Mouse (Mus musculus) liver, adult 2 months (tissue): ENCODE data around the gene Dync2h1. TPM values are rescaled to one million over a fixed set of nuclear protein-coding genes. Genes with fewer than 3 reads are reported as not detected.
A peak's percentile ranks its signal among the peaks of the same experiment; 100 is the strongest.

Source experiments
- DNase-seq: peaks from one replicate; pipeline ENCODE4 v3.0.0-alpha.2; 2011; ENCODE audit warnings: low read depth, low spot score; ENCODE audit errors: extremely low read depth
- H3K27ac ChIP-seq: fragments of 200-500 bp; replicated peaks from 2 replicates; pipeline ENCODE4 v1.5.1; 2012; ENCODE audit warnings: low read depth, mild to moderate bottlenecking, control low read depth, inconsistent platforms, low read length; ENCODE audit not compliant: insufficient read depth
- H3K27me3 ChIP-seq: fragments of 200-500 bp; 2 replicates; pipeline ENCODE4 v1.6.1; 2012; ENCODE audit warnings: mild to moderate bottlenecking, moderate library complexity, low read length, inconsistent platforms; ENCODE audit not compliant: control insufficient read depth, insufficient read depth
- H3K36me3 ChIP-seq: fragments of 200-500 bp; 2 replicates; pipeline ENCODE4 v1.6.1; 2012; ENCODE audit warnings: low read length, inconsistent platforms; ENCODE audit not compliant: control insufficient read depth, insufficient read depth
- H3K4me1 ChIP-seq: fragments of 200-500 bp; 2 replicates; pipeline ENCODE4 v1.6.1; 2011; ENCODE audit warnings: low read length; ENCODE audit not compliant: control insufficient read depth, insufficient read depth
- H3K4me3 ChIP-seq: fragments of 200-500 bp; 2 replicates; pipeline ENCODE4 v1.5.1; 2011; ENCODE audit warnings: low read depth, mild to moderate bottlenecking, control low read depth, low read length, moderate library complexity; ENCODE audit not compliant: insufficient read depth
- H3K79me2 ChIP-seq: fragments of 200-500 bp; 2 replicates; pipeline ENCODE4 v1.6.1; 2012; ENCODE audit warnings: inconsistent platforms, mild to moderate bottlenecking, low read length, moderate library complexity; ENCODE audit not compliant: control insufficient read depth, insufficient read depth
- H3K9ac ChIP-seq: fragments of 200-500 bp; 2 replicates; pipeline ENCODE4 v1.6.1; 2012; ENCODE audit warnings: low read depth, mild to moderate bottlenecking, control low read depth, inconsistent platforms, low read length
- CTCF ChIP-seq: fragments of 200-500 bp; IDR thresholded peaks from 2 replicates; pipeline ENCODE4 v1.5.1; 2011; ENCODE audit warnings: low read depth, low read length, control low read depth
- POLR2A ChIP-seq: fragments of 200-500 bp; IDR thresholded peaks from 2 replicates; pipeline ENCODE4 v1.6.1; 2011; ENCODE audit warnings: low read length, control low read depth; ENCODE audit not compliant: insufficient read depth; ENCODE audit errors: extremely low read depth
- WGBS: fragments of 180-500 bp; shearing (Covaris S2); methylation state at CpG from one replicate; pipeline ENCODE4 v1.1.7; 2018; 5-methylcytosine and 5-hydroxymethylcytosine counted together
- polyA plus RNA-seq: library from polyadenylated mRNA; depleted of rRNA; stranded (reverse); fragments of >200 nt; gene quantifications from 2 replicates; pipeline ENCODE4 v1.2.3, GENCODE M21; 2012
- total RNA-seq: library from RNA; depleted of rRNA; stranded (reverse); fragments of >200 nt; gene quantifications from 2 replicates; pipeline ENCODE4 v1.2.3, GENCODE M21; 2014

Gene Dync2h1
- total and polyA plus RNA-seq, 2 experiments: 0.18 to 4.2 TPM

DNA sequence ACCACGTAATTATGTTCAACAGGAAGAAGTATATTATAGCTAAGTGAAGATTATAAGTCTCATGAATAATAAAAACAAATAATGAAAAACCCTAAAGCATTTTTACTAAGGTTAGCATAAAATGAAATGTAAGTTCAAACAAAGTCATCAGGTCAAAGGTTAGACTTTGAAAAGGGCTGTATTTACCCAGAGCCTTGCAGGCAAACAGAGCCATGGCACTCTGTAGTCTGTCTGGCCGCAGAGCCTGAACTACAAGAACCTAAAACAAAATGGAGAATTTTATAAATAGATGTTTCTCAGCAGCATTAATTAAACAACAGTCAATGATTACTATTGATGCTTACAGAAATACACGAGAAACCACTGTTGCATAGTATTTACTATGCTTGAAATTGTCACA is 174.5 kb downstream of the Dync2h1 start:
- Histone ChIP-seq H3K36me3 (peaks cover 2% of the 10 kb centered on the region; the same call in 1 of the 2 replicates), H3K4me1 (peaks cover 3% of the 10 kb centered on the region; the same call in 1 of the 2 replicates)
- no peak for TF ChIP-seq POLR2A
- no peak for TF ChIP-seq CTCF

DNA sequence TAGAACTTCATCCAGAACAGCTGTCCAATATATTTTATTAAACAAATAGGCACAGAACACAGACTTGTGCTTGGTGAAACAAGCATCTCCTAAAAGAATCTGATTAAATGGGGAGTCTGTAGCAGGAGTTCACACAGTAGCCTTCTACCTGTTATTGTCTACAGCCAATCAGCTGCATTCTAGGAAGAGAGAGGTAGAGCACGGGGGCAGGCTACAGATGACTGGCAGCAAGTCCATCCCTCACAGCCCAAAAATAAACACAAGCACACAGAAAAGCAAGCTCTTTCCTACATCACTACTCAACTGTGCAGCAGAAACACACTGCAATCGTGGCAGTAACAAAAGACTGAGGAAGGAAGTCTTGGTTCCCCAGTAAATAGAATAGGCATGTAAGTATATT is 189.4 kb downstream of the Dync2h1 start:
- Histone ChIP-seq H3K9ac (no peak overlapping the region), H3K36me3 (peaks cover 9% of the 10 kb centered on the region), H3K27ac (no peak overlapping the region), H3K27me3 (no peaks in the 10 kb centered on the region), H3K4me3 (no peak overlapping the region), H3K4me1 (no peaks in the 10 kb centered on the region), H3K79me2 (no peaks in the 10 kb centered on the region)
- TF ChIP-seq CTCF (no peak), POLR2A (no peak)
- WGBS: 67% methylated on average over 2 of the region's 2 CpGs
- no peak for DNase-seq

More for the DNA sequence above, 174.5 kb downstream of the Dync2h1 start:
- H3K79me2 ChIP-seq: no peaks in the 10 kb centered on the region
- H3K27me3 ChIP-seq: no peaks in the 10 kb centered on the region
- peak; percentile 77 for DNase-seq
- H3K9ac ChIP-seq: no peak overlapping the region
- no peak overlapping the region for H3K27ac ChIP-seq
- 47% methylated on average over 3 of the region's 3 CpGs for WGBS
- H3K4me3 ChIP-seq: no peak overlapping the region

DNA sequence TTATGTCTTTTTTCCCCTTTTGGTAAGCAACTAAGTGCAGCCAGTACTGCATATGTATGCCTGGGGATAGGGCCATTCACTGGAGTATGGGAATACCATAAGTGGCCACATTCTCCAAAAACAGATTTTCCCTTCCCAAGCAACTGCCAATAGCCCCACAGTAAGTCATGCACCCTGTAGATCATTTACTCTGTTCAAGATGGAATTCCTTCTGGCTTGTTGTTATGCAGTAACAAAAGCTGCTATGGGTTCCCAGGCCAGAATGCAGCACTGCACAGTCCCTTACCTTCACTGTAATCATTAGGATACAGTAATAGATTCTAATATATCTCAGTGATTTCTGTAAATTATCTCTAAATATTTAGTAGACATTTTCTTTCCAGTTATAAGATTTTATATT is 190.0 kb downstream of the Dync2h1 start:
- Histone ChIP-seq H3K27me3 (no peaks in the 10 kb centered on the region), H3K9ac (no peak overlapping the region), H3K4me3 (no peak overlapping the region), H3K27ac (no peak overlapping the region), H3K4me1 (no peaks in the 10 kb centered on the region), H3K36me3 (peaks cover 9% of the 10 kb centered on the region), H3K79me2 (no peaks in the 10 kb centered on the region)
- DNase-seq: no peak
- no peak for TF ChIP-seq CTCF
- no peak for TF ChIP-seq POLR2A

DNA sequence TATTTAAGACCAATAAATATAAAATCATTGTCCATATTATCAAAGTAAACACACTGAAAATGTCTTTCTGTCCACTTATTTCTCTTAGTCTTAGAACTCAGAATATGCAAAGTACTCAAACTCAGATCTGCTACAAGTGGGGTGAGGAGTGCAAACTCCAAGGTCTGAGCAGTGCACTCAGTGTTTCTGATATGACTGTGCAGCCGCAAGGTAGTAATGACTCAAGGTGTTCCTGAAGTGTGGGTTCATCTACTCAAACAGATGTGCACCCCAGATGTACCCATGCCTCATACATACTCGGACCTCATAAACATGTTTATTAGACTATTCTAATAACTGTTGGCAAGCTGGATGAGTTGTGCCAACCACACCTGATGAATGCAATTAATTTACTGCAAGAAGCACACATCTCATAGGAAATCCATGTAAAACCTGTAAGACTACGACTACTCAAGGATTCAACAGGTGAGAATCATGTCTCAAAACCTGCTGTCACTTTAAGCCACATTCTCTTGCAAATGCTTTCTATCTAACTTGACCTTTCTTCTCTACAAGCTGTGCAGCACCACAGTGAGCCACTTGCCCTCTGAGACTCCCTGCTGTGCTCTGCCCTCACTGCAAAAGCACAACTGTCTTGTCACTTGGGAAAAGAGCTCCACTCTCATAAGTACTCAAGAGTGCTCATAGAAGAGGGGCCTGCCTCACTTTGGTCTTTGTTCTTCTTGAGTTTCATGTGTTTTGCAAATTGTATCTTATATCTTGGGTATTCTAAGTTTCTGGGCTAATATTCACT is 195.2 kb downstream of the Dync2h1 start:
- Histone ChIP-seq H3K9ac (no peak overlapping the region), H3K4me3 (no peak overlapping the region), H3K27ac (no peak overlapping the region), H3K79me2 (no peaks in the 10 kb centered on the region), H3K36me3 (peaks cover 5% of the 10 kb centered on the region), H3K4me1 (no peaks in the 10 kb centered on the region), H3K27me3 (no peaks in the 10 kb centered on the region)
- TF ChIP-seq POLR2A (no peak), CTCF (no peak)
- no peak for DNase-seq
- 92% methylated on average over 3 of the region's 3 CpGs for WGBS

DNA sequence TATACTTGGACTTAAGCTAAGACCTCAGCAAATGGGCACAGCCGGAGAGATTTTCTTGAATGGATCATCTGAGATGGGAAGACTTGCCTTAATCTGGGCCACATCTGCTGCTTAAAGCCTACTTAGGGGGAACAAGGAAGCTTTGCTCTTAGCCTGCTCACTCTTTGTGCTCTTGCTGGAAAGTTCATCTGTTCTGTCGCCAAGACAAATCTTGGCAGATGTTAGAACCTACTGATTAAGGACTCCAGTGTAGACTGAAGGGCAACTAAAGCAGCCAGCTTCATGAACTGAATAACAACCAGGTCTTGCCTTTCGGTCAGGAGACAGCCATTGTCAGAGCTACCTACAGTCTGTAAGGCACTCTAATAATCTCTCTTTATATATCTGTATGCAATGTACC is 198.1 kb downstream of the Dync2h1 start:
- TF ChIP-seq POLR2A (no peak), CTCF (no peak)
- Histone ChIP-seq H3K4me1 (no peaks in the 10 kb centered on the region), H3K9ac (no peak overlapping the region), H3K4me3 (no peak overlapping the region), H3K27ac (no peak overlapping the region), H3K79me2 (no peaks in the 10 kb centered on the region), H3K27me3 (no peaks in the 10 kb centered on the region), H3K36me3 (peaks cover 3% of the 10 kb centered on the region; the same call in 1 of the 2 replicates)
- 84% methylated on average over 3 of the region's 3 CpGs for WGBS
- peak; percentile 19 for DNase-seq

DNA sequence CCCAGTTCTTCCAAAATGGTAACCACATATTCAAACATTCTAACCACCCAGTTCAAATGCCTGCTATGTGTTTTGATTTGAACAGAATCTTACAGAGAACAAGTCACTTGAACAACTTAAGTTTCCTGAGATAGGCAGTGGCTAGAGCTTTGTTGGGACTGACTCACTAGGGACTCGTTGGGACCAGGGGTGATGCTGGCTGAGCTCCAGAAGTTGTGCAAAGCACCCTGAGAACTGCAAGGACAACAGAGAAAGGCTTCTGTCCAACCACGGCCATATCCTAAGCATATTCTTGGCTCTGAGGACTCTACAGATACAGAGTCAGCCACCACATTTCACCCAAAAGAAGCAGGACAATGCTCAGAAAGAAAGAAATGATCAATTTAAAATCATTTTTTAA is 215.1 kb downstream of the Dync2h1 start:
- H3K4me3 ChIP-seq: no peak overlapping the region
- 62% methylated on average over 2 of the region's 2 CpGs for WGBS
- no peaks in the 10 kb centered on the region for H3K27me3 ChIP-seq
- H3K4me1 ChIP-seq: no peaks in the 10 kb centered on the region
- H3K79me2 ChIP-seq: no peaks in the 10 kb centered on the region
- H3K27ac ChIP-seq: no peak overlapping the region
- TF ChIP-seq POLR2A (no peak), CTCF (no peak)
- DNase-seq: no peak
- H3K36me3 ChIP-seq: no peaks in the 10 kb centered on the region; the same call in 1 of the 2 replicates
- H3K9ac ChIP-seq: no peak overlapping the region
